26 mouse cellular contexts compared by ENCODE assay signal in genomic region chr9:85331521-85331920, GRCm38 (mm10). TPM values are rescaled to one million over a fixed set of nuclear protein-coding genes. Genes with fewer than 3 reads are reported as not detected.
DNase-seq lines count a peak whose midpoint lies in the region; ATAC-seq and TF ChIP-seq lines count a peak whose summit lies in the region.
"Had no signal": no experiment of that assay in that cellular context is flagged by ENCODE, and none has a peak within 500 bp of the region (broad histone marks: within the 10 kb centered on the region; RNA-seq: fewer than 3 reads in every experiment).

No protein-coding gene starts in this region.

- peak; percentile 95 for DNase-seq in heart, adult 11 months
- no peak for DNase-seq in heart, postnatal 36 days
- DNase-seq in kidney, postnatal 0 days (ENCODE audit: low spot score) = peak; percentile 43
- peak; percentile 53 for DNase-seq in midbrain, embryonic 11.5 days (ENCODE audit: low spot score, missing footprints)
- DNase-seq in midbrain, postnatal 0 days (ENCODE audit: low spot score) = no peak
- DNase-seq: adrenal gland, postnatal 36 days; B cell, adult 2 months; cerebellum, adult 9-10 months; right cerebral cortex, adult 18-20 months; thymus, postnatal 36 days had no signal

- WGBS in kidney, postnatal 0 days = 57% methylated on average over 2 of the region's 2 CpGs
- 74% methylated on average over 2 of the region's 2 CpGs for WGBS in kidney, embryonic 15.5 days
- WGBS in midbrain, embryonic 11.5 days = 72% methylated on average over 2 of the region's 2 CpGs
- 60% methylated on average over 2 of the region's 2 CpGs for WGBS in midbrain, postnatal 0 days
- 0% methylated on average over 2 of the region's 2 CpGs for WGBS in macrophage (ENCODE audit: missing documents)

- H3K36me3 ChIP-seq in kidney, postnatal 0 days (ENCODE audit: insufficient read depth, low read length) = no peaks in the 10 kb centered on the region
- H3K36me3 ChIP-seq in kidney, embryonic 15.5 days = no peaks in the 10 kb centered on the region
- H3K36me3 ChIP-seq in midbrain, embryonic 11.5 days (ENCODE audit: control insufficient read depth, insufficient read depth, low read length) = no peaks in the 10 kb centered on the region
- H3K36me3 ChIP-seq in midbrain, postnatal 0 days (ENCODE audit: insufficient read depth, low read length) = no peaks in the 10 kb centered on the region
- H3K36me3 ChIP-seq in macrophage (ENCODE audit: inconsistent target) = no peaks in the 10 kb centered on the region
- H3K36me3 ChIP-seq: embryonic facial prominence, embryonic 13.5 days; forebrain, embryonic 15.5 days; heart, embryonic 15.5 days; hindbrain, embryonic 12.5 days; limb, embryonic 12.5 days; lung, embryonic 15.5 days; midbrain, embryonic 13.5 days; neural tube, embryonic 13.5 days had no signal

- H3K27ac ChIP-seq in kidney, postnatal 0 days = no peak overlapping the region
- H3K27ac ChIP-seq in kidney, embryonic 15.5 days = no peak overlapping the region
- H3K27ac ChIP-seq in midbrain, embryonic 11.5 days (ENCODE audit: low read depth, low read length) = no peak overlapping the region
- H3K27ac ChIP-seq in midbrain, postnatal 0 days (ENCODE audit: low read depth, low read length) = no peak overlapping the region
- peak overlapping the region; percentile 33; the same call in 1 of the 2 replicates for H3K27ac ChIP-seq in macrophage
- H3K27ac ChIP-seq: embryonic facial prominence, embryonic 13.5 days; forebrain, embryonic 15.5 days; heart, embryonic 15.5 days; hindbrain, embryonic 12.5 days; limb, embryonic 12.5 days; liver, embryonic 14.5 days; lung, embryonic 15.5 days; midbrain, embryonic 13.5 days; neural tube, embryonic 13.5 days had no signal

- no peaks in the 10 kb centered on the region for H3K27me3 ChIP-seq in kidney, postnatal 0 days (ENCODE audit: insufficient read depth, low read length)
- H3K27me3 ChIP-seq in kidney, embryonic 15.5 days = peaks cover 12% of the 10 kb centered on the region
- no peaks in the 10 kb centered on the region; the same call in 1 of the 2 replicates for H3K27me3 ChIP-seq in midbrain, embryonic 11.5 days (ENCODE audit: control insufficient read depth, insufficient read depth, low read length)
- no peaks in the 10 kb centered on the region for H3K27me3 ChIP-seq in midbrain, postnatal 0 days (ENCODE audit: insufficient read depth, low read length)
- H3K27me3 ChIP-seq: forebrain, embryonic 15.5 days; heart, embryonic 15.5 days; lung, embryonic 15.5 days had no signal

- H3K9me3 ChIP-seq in kidney, postnatal 0 days (replicated peaks; ENCODE audit: low read length) = no peaks in the 10 kb centered on the region
- H3K9me3 ChIP-seq in kidney, embryonic 15.5 days (replicated peaks) = no peaks in the 10 kb centered on the region
- no peaks in the 10 kb centered on the region for H3K9me3 ChIP-seq in midbrain, embryonic 11.5 days (ENCODE audit: control insufficient read depth, low read length)
- no peaks in the 10 kb centered on the region for H3K9me3 ChIP-seq in midbrain, postnatal 0 days (ENCODE audit: low read length)
- H3K9me3 ChIP-seq: embryonic facial prominence, embryonic 13.5 days; forebrain, embryonic 15.5 days; heart, embryonic 15.5 days; hindbrain, embryonic 12.5 days; limb, embryonic 12.5 days; lung, embryonic 15.5 days; midbrain, embryonic 13.5 days; neural tube, embryonic 13.5 days had no signal

- no peak for ATAC-seq in kidney, postnatal 0 days (replicated peaks; ENCODE audit: low FRiP score, low read depth)
- ATAC-seq in kidney, embryonic 15.5 days (replicated peaks; ENCODE audit: low FRiP score) = no peak
- no peak for ATAC-seq in midbrain, embryonic 11.5 days (ENCODE audit: low FRiP score)
- no peak for ATAC-seq in midbrain, postnatal 0 days (ENCODE audit: low FRiP score)
- ATAC-seq: forebrain, embryonic 15.5 days; inflammation-experienced regulatory T-cells, adult 6 months; midbrain, embryonic 13.5 days had no signal

- H3K9ac ChIP-seq in kidney, postnatal 0 days (ENCODE audit: low read depth, low read length) = no peak overlapping the region
- H3K9ac ChIP-seq in kidney, embryonic 15.5 days = no peak overlapping the region
- no peak overlapping the region for H3K9ac ChIP-seq in midbrain, embryonic 11.5 days (ENCODE audit: low read length)
- no peak overlapping the region for H3K9ac ChIP-seq in midbrain, postnatal 0 days (replicated peaks; ENCODE audit: low read length, poor library complexity, severe bottlenecking)
- H3K9ac ChIP-seq: embryonic facial prominence, embryonic 13.5 days; forebrain, embryonic 15.5 days; heart, embryonic 15.5 days; hindbrain, embryonic 12.5 days; limb, embryonic 12.5 days; liver, embryonic 14.5 days; lung, embryonic 15.5 days; midbrain, embryonic 13.5 days; neural tube, embryonic 13.5 days had no signal

- no peak for TF ChIP-seq CTCF in kidney, postnatal 0 days (IDR thresholded peaks at IDR 0.05; ENCODE audit: low read depth)
- no peak for TF ChIP-seq CTCF in midbrain, postnatal 0 days (IDR thresholded peaks at IDR 0.05)

- intact Hi-C loops in heart, postnatal 36 days (cut with DNase I) = no loop called here

- H3K4me2 ChIP-seq in kidney, postnatal 0 days (ENCODE audit: low read length) = no peak overlapping the region
- H3K4me2 ChIP-seq in kidney, embryonic 15.5 days = no peak overlapping the region
- H3K4me2 ChIP-seq in midbrain, embryonic 11.5 days = no peak overlapping the region
- H3K4me2 ChIP-seq in midbrain, postnatal 0 days (ENCODE audit: low read depth, low read length, poor library complexity, severe bottlenecking) = no peak overlapping the region
- H3K4me2 ChIP-seq: embryonic facial prominence, embryonic 13.5 days; forebrain, embryonic 15.5 days; heart, embryonic 15.5 days; hindbrain, embryonic 12.5 days; limb, embryonic 12.5 days; lung, embryonic 15.5 days; midbrain, embryonic 13.5 days; neural tube, embryonic 13.5 days had no signal

- no peak overlapping the region for H3K4me3 ChIP-seq in kidney, postnatal 0 days (replicated peaks; ENCODE audit: low read depth, low read length)
- H3K4me3 ChIP-seq in kidney, embryonic 15.5 days (replicated peaks) = no peak overlapping the region
- H3K4me3 ChIP-seq in midbrain, embryonic 11.5 days (ENCODE audit: low read depth, low read length) = no peak overlapping the region
- H3K4me3 ChIP-seq in midbrain, postnatal 0 days (ENCODE audit: low read depth, low read length) = no peak overlapping the region
- no peak overlapping the region for H3K4me3 ChIP-seq in macrophage (ENCODE audit: inconsistent target)
- H3K4me3 ChIP-seq: embryonic facial prominence, embryonic 13.5 days; forebrain, embryonic 15.5 days; heart, embryonic 15.5 days; hindbrain, embryonic 12.5 days; limb, embryonic 12.5 days; lung, embryonic 15.5 days; midbrain, embryonic 13.5 days; neural tube, embryonic 13.5 days had no signal

- no peaks in the 10 kb centered on the region for H3K4me1 ChIP-seq in kidney, postnatal 0 days (replicated peaks; ENCODE audit: insufficient read depth, low read length)
- H3K4me1 ChIP-seq in kidney, embryonic 15.5 days = peaks cover 3% of the 10 kb centered on the region
- no peaks in the 10 kb centered on the region for H3K4me1 ChIP-seq in midbrain, embryonic 11.5 days (ENCODE audit: control insufficient read depth, insufficient read depth, low read length)
- no peaks in the 10 kb centered on the region for H3K4me1 ChIP-seq in midbrain, postnatal 0 days (ENCODE audit: insufficient read depth, low read length)
- H3K4me1 ChIP-seq: limb, embryonic 12.5 days had no signal

- H3K79me2 ChIP-seq in macrophage (ENCODE audit: inconsistent target) = peaks cover 4% of the 10 kb centered on the region

RNA-seq across cellular contexts. Expression of gene Tent5a, which starts 4.4 kb away (rescaled TPM):
- total RNA-seq in heart, postnatal 36 days (2021) = 10 to 100 TPM in 1 of 2 experiments, 1 to 10 TPM in 1; 7.7 to 13.9 TPM
- polyA plus RNA-seq in kidney, postnatal 0 days (2015; fragmentation: Nextera tagmentation; extraction: Ambion mirVana) = 3.7 and 3.9 TPM in 2 replicates
- 3.9 and 5.3 TPM in 2 replicates for polyA plus RNA-seq in kidney, embryonic 15.5 days (2015; fragmentation: Nextera tagmentation; extraction: Ambion mirVana)
- polyA plus RNA-seq in midbrain, embryonic 11.5 days (2014; fragmentation: Nextera tagmentation; extraction: Ambion mirVana) = 6.0 and 6.8 TPM in 2 replicates
- total RNA-seq in midbrain, postnatal 0 days (2014; rRNA removed) = 3.0 and 4.2 TPM in 2 replicates
- 3.5 and 3.8 TPM in 2 replicates for polyA plus RNA-seq in midbrain, postnatal 0 days (2015; fragmentation: Nextera tagmentation; extraction: Ambion mirVana)
- total RNA-seq in macrophage (2018; cell fraction: chromatin; rRNA removed) = 100 to 1,000 TPM in 1 of 26 experiments, 10 to 100 TPM in 24, 1 to 10 TPM in 1; 8.2 to 102 (median 46.3) TPM
- 10 to 100 TPM; 19.0 to 88.8 (median 58.9) TPM for total RNA-seq in macrophage (2018; cell fraction: cytosol; rRNA removed)
- 100 to 1,000 TPM in 8 of 26 experiments, 10 to 100 TPM in 18; 22.0 to 198 (median 84.5) TPM for total RNA-seq in macrophage (2018; cell fraction: nucleus; rRNA removed)
- 25.1 to 55.2 TPM (median 48.6 TPM) in 3 replicates for polyA plus RNA-seq in macrophage (2018)

RNA-seq across cellular contexts. Expression of gene Gm11114, which starts 18.9 kb away (rescaled TPM):
- not detected for total RNA-seq in heart, postnatal 36 days (2021)
- polyA plus RNA-seq in kidney, postnatal 0 days (2015; fragmentation: Nextera tagmentation; extraction: Ambion mirVana) = not detected in 2 replicates
- not detected in 2 replicates for polyA plus RNA-seq in kidney, embryonic 15.5 days (2015; fragmentation: Nextera tagmentation; extraction: Ambion mirVana)
- polyA plus RNA-seq in midbrain, embryonic 11.5 days (2014; fragmentation: Nextera tagmentation; extraction: Ambion mirVana) = not detected in 2 replicates
- not detected in 2 replicates for total RNA-seq in midbrain, postnatal 0 days (2014; rRNA removed)
- not detected in 2 replicates for polyA plus RNA-seq in midbrain, postnatal 0 days (2015; fragmentation: Nextera tagmentation; extraction: Ambion mirVana)
- not detected for total RNA-seq in macrophage (2018; cell fraction: chromatin; rRNA removed)
- not detected for total RNA-seq in macrophage (2018; cell fraction: cytosol; rRNA removed)
- not detected for total RNA-seq in macrophage (2018; cell fraction: nucleus; rRNA removed)
- polyA plus RNA-seq in macrophage (2018) = not detected in 3 replicates
- total RNA-seq: adrenal gland, postnatal 36 days; layer of hippocampus, postnatal 10 days; megakaryocyte progenitor cell, adult 5-6 weeks had no signal
- polyA plus RNA-seq: embryonic facial prominence, embryonic 13.5 days; forebrain, embryonic 15.5 days; gonadal fat pad, adult 2 months; heart, embryonic 15.5 days; hindbrain, embryonic 12.5 days; inflammation-experienced regulatory T-cells, adult 6 months; limb, embryonic 12.5 days; liver, embryonic 14.5 days; lung, embryonic 15.5 days; midbrain, embryonic 13.5 days; neural tube, embryonic 13.5 days; stomach, embryonic 14.5 days had no signal

Comparison
In these comparisons a context has a peak if more than half of its experiments do, and no peak if none do; other contexts are left out.
1. DNase-seq: peak in heart, adult 11 months (single experiment), kidney, postnatal 0 days (single experiment) and midbrain, embryonic 11.5 days (single experiment); none in heart, postnatal 36 days (0 of 2) and midbrain, postnatal 0 days (single experiment).